Mouse (Mus musculus) megakaryocyte, embryonic 14.5 days (primary cell): ENCODE data around the gene Atxn3. TPM values are rescaled to one million over a fixed set of nuclear protein-coding genes. Genes with fewer than 3 reads are reported as not detected.

Source experiments
- H3K27me3 ChIP-seq: replicated peaks from 2 replicates; pipeline ENCODE3; 2012; ENCODE audit warnings: inconsistent platforms
- H3K36me3 ChIP-seq: replicated peaks from 2 replicates; pipeline ENCODE3; 2012; ENCODE audit warnings: low read length, inconsistent platforms, mixed read lengths
- H3K4me1 ChIP-seq: 2 replicates; pipeline ENCODE4 v1.6.1; 2012; ENCODE audit warnings: inconsistent platforms
- H3K4me3 ChIP-seq: replicated peaks from 2 replicates; pipeline ENCODE3; 2012; ENCODE audit warnings: moderate library complexity, mild to moderate bottlenecking, inconsistent platforms
- H3K9me3 ChIP-seq: 2 replicates; pipeline ENCODE4 v1.6.1; 2012; ENCODE audit warnings: inconsistent platforms
- FLI1 ChIP-seq: IDR thresholded peaks from 2 replicates; pipeline ENCODE4 v1.6.1; 2012; ENCODE audit warnings: low read length, inconsistent platforms, mixed read lengths
- GATA1 ChIP-seq: IDR thresholded peaks from 3 replicates; pipeline ENCODE4 v1.6.1; 2012; ENCODE audit warnings: mixed read lengths, low read length, inconsistent platforms, borderline replicate concordance
- polyA plus RNA-seq: library from polyadenylated mRNA; stranded (reverse); fragments of >175 nt; gene quantifications from 2 replicates; pipeline ENCODE4 v1.2.3, GENCODE M21; 2012; ENCODE audit warnings: low replicate concordance; ENCODE audit not compliant: insufficient read depth

Atxn3 gene
- polyA plus RNA-seq, 1 experiment, result 0.38 TPM

DNA sequence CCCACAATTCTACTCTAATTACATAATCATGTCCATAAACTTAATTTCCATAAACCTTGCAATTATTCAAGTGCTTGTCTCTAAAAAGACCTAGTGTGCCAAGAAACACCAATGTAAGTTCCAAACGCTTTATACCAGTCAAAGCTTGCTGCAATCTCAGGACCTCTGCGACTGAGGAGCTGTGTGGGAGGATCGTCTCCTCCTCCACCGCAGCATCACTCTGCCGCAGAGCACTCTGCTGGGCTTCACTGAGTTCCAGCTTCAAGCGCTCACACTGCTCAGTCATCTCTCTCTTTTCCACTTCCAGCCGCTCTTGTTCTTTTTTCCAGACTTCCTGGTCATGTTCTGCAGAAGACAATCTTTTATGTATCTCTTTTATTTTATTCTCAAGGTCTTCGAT lies 64.8 kb downstream of the Atxn3 start:
- peaks cover 13% of the 10 kb centered on the region; the same call in 1 of the 2 replicates for H3K4me1 ChIP-seq
- no peaks in the 10 kb centered on the region for H3K27me3 ChIP-seq
- H3K4me3 ChIP-seq, result no peak overlapping the region
- TF ChIP-seq FLI1 (no peak), GATA1 (no peak)
- no peaks in the 10 kb centered on the region for H3K9me3 ChIP-seq
- H3K36me3 ChIP-seq, result peaks cover 75% of the 10 kb centered on the region

DNA sequence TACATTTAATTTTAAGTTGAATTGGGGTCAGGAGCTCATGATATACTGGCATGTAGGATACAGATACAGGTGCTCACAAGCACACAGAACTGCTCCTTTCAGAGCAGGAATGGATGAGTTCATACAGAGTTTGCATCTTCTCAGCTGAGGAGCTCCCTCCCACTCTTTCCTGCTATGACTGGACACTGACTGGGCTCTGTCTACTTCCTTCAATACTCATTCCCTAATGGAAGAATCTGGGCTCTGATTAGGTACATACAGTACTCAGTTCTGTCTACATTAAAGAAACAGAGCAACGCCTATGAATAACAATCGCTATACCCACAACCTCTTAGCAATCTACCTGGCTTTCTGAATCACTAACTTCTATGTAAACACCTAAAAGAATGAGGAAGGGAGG lies 65.2 kb downstream of the Atxn3 start:
- peaks cover 13% of the 10 kb centered on the region; the same call in 1 of the 2 replicates for H3K4me1 ChIP-seq
- no peaks in the 10 kb centered on the region for H3K27me3 ChIP-seq
- no peak for TF ChIP-seq FLI1
- no peak for TF ChIP-seq GATA1
- no peaks in the 10 kb centered on the region for H3K9me3 ChIP-seq
- H3K4me3 ChIP-seq, result no peak overlapping the region
- H3K36me3 ChIP-seq, result peaks cover 76% of the 10 kb centered on the region

DNA sequence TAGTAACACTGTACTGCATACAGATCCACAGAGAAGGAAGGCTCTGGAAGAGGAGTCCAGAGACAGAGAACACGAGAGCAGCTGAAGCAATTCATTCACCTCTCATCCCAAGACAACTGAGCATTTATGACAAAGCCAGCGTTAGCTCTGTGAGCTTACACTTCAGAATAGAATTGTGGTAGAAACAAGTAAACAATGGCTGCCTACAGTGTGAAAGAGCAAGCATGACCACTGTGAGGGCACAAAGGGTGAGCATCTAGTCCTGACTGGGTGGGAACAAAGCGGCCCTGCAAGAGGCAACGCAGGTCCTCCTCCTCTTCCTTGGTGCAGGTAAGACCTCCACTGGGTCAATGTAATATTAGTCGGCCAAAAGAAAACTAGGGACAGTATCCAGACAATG lies 67.0 kb downstream of the Atxn3 start:
- TF ChIP-seq FLI1, result no peak
- no peak for TF ChIP-seq GATA1
- peaks cover 82% of the 10 kb centered on the region for H3K36me3 ChIP-seq
- peaks cover 13% of the 10 kb centered on the region; the same call in 1 of the 2 replicates for H3K4me1 ChIP-seq
- no peaks in the 10 kb centered on the region for H3K27me3 ChIP-seq
- H3K9me3 ChIP-seq, result no peaks in the 10 kb centered on the region
- H3K4me3 ChIP-seq, result no peak overlapping the region

DNA sequence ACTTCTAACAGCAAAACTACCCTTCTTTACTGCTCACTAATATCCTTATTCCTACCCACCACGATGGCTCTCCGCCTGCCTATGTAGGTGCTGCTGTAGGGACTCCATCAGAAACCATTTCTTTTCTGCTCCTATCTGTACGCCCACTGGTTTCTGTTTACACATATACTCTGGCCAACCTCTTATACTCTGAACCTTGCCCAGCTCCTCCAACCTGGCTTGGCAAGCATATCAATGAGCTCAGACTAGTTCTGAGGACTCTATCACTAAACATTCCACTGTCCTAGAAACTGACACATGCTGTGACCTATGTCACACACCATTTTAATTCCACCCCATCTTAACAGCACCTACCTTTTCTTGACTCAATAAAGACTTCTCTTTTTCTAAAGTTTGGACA lies 68.7 kb downstream of the Atxn3 start:
- peaks cover 88% of the 10 kb centered on the region for H3K36me3 ChIP-seq
- peaks cover 13% of the 10 kb centered on the region; the same call in 1 of the 2 replicates for H3K4me1 ChIP-seq
- no peaks in the 10 kb centered on the region for H3K9me3 ChIP-seq
- TF ChIP-seq GATA1, result no peak
- TF ChIP-seq FLI1, result no peak
- no peak overlapping the region for H3K4me3 ChIP-seq
- no peaks in the 10 kb centered on the region for H3K27me3 ChIP-seq

DNA sequence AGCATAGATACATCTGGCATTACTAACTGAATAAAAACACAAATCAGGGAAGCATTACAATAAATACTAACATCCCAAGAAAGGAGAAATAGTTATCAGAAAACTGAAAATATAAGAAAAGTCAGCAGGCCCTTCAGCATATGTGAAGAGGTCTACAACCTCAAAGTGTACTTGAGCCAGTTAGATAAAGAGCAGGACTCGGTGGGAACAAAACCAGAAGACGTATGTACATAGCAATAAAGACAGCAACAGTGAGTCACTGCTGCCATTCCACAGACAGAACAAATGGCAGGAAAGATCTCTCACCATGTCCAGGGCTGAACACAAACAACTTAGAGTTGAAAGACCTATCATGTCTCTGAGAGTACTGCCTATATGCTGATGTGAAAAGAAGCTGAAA lies 69.7 kb downstream of the Atxn3 start:
- no peak for TF ChIP-seq FLI1
- no peak overlapping the region for H3K4me3 ChIP-seq
- H3K4me1 ChIP-seq, result peaks cover 13% of the 10 kb centered on the region; the same call in 1 of the 2 replicates
- H3K27me3 ChIP-seq, result no peaks in the 10 kb centered on the region
- no peaks in the 10 kb centered on the region for H3K9me3 ChIP-seq
- H3K36me3 ChIP-seq, result peaks cover 88% of the 10 kb centered on the region

DNA sequence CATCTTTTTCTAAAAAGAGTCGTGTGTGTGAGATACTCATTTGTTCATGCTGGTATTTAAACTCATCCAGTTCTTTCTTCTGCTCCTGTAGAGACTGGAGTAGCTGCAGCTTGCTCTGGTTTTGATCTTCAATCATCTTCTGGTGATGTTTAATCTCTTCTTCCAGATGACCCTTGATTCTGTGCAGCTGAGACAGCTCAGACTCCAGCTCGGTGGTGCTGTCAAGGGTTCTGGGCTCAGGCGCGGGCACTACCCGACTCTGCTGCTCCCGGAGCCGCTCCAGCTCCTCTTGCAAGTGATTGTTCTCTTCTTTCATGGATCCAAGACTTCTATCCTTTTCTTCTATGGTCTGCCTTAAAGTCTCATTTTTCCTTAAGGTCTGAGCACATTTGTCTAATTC lies 73.1 kb downstream of the Atxn3 start:
- no peaks in the 10 kb centered on the region for H3K27me3 ChIP-seq
- H3K36me3 ChIP-seq, result peaks cover 82% of the 10 kb centered on the region
- TF ChIP-seq GATA1, result no peak
- TF ChIP-seq FLI1, result no peak
- H3K4me3 ChIP-seq, result no peak overlapping the region
- no peaks in the 10 kb centered on the region for H3K4me1 ChIP-seq
- no peaks in the 10 kb centered on the region for H3K9me3 ChIP-seq

DNA sequence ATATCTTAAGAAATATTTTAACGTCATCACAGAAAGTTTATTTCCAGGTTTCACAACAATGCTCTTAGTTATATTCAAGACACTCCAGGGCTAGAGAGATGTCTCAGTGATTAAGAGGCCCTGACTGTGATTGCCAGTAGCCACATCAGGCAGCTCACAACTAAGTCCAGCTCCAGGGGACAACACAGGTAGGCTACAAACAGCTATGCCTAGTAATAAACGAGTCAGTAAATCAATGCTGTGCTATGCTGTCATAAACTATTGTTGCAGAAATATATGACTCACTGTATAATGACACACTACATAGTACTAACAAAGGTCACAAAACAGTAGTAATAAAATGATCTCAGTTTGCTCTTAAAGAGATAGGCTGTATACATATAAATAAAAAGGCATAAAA lies 81.7 kb downstream of the Atxn3 start:
- Histone ChIP-seq H3K4me1 (no peaks in the 10 kb centered on the region), H3K9me3 (no peaks in the 10 kb centered on the region), H3K4me3 (no peak overlapping the region), H3K27me3 (no peaks in the 10 kb centered on the region), H3K36me3 (peaks cover 83% of the 10 kb centered on the region)
- TF ChIP-seq FLI1, result no peak
- no peak for TF ChIP-seq GATA1

DNA sequence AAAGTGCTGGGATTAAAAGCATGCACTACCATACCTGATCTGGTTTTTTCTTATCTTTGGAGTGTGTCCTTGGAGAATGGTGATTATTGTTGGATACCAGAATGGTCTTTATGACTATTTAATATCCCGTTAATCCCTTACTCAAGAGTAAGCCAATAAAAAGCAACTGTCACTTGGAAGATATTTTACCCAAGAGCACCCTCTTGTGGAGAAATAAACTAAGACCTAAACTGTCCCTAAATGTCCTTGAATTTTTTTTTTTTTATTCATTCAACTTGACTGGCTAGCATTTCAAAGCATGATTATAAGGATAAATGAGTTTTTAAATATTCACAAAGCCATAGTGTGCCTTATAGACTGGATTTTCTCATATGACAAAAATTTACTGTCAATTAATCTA lies 82.9 kb downstream of the Atxn3 start:
- H3K9me3 ChIP-seq, result no peaks in the 10 kb centered on the region
- TF ChIP-seq FLI1 (no peak), GATA1 (no peak)
- no peaks in the 10 kb centered on the region for H3K4me1 ChIP-seq
- H3K27me3 ChIP-seq, result no peaks in the 10 kb centered on the region
- peaks cover 86% of the 10 kb centered on the region for H3K36me3 ChIP-seq
- H3K4me3 ChIP-seq, result no peak overlapping the region

Other genes with a start within 250 kb of the Atxn3 start
- gene Tc2n, start 239.7 kb downstream of the Atxn3 start, polyA plus RNA-seq, result not detected in 2 replicates
- not detected in 2 replicates for gene Fbln5, start 139.2 kb downstream of the Atxn3 start, polyA plus RNA-seq
- 0.22 TPM in 1 of 2 replicates, not detected in the other for gene Trip11, start 45.0 kb downstream of the Atxn3 start, polyA plus RNA-seq
- 2.3 and 4.4 TPM in 2 replicates for gene Cpsf2, start 17.7 kb upstream of the Atxn3 start, polyA plus RNA-seq
- gene Slc24a4, start 170.5 kb upstream of the Atxn3 start, polyA plus RNA-seq, result 0.04 TPM in 1 of 2 replicates, not detected in the other